Mouse (Mus musculus): ENCODE results near the gene 4930558K02Rik.

Gene 4930558K02Rik

GRCm38 (mm10) chr1:161979536-161979935 lies at the start of gene 4930558K02Rik:
TSS of gene 4930558K02Rik (minus strand) at chr1:161979636.
- DNase-seq (ENCODE audit: low spot score), result no peak

- no peak for DNase-seq (ENCODE audit: low spot score)
Measured at GRCm38 (mm10) chr1:162023681-162024270, 44.3 kb upstream of the 4930558K02Rik start.

- DNase-seq (ENCODE audit: low spot score), result no peak
Measured at GRCm38 (mm10) chr1:162020766-162021165, 41.3 kb upstream of the 4930558K02Rik start.

DNA sequence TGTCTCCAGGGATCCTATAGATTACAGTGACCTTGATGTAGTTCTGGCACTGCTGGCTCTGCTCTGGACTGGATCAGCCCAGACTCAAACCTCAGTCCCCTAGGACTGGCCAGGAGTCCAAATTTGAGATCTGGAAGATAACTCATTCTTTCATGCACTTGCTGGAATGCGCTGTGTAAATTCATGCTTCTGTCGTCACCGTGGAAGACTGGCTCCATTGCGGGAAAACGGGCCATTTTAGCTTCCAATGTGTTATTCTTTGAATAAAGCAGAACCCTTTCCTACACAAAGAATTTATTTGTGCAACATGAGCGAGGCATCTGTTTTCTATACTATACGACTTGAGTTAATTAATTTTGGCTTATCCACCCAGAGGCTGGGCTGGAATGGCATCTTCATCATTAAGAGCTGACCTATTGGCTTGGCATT lies 40.9 kb upstream of the 4930558K02Rik start:
- DNase-seq (ENCODE audit: low spot score), result no peak

GRCm38 (mm10) chr1:162018601-162018977 lies 39.2 kb upstream of the 4930558K02Rik start:
- DNase-seq (ENCODE audit: low spot score), result no peak

- no peak for DNase-seq (ENCODE audit: low spot score)
Measured at GRCm38 (mm10) chr1:162017975-162018600, 38.7 kb upstream of the 4930558K02Rik start.

- no peak for DNase-seq (ENCODE audit: low spot score)
Measured at GRCm38 (mm10) chr1:162016982-162017381, 37.5 kb upstream of the 4930558K02Rik start.

GRCm38 (mm10) chr1:162015247-162015862 lies 35.9 kb upstream of the 4930558K02Rik start:
- DNase-seq (ENCODE audit: low spot score), result no peak

DNA sequence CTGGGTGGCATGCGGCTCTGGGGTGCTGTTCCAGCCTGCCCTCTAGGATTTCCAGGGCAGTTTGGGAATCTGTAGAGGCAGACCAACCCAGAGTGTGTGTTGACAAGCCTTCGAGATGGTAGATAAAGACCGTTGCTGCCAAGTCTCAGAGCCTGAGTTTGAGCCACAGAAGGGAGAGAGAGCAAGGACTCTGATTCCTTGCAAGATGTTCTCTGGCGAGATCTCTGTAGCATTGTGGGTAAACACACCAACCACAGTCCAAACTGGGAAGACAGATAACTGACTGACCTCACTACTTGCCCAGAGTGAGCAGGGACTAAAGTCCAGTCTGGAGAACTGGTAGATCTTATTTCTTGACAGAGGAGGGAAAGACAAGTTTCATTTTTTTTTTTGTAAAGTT lies 34.1 kb upstream of the 4930558K02Rik start:
- DNase-seq (ENCODE audit: low spot score), result no peak

DNA sequence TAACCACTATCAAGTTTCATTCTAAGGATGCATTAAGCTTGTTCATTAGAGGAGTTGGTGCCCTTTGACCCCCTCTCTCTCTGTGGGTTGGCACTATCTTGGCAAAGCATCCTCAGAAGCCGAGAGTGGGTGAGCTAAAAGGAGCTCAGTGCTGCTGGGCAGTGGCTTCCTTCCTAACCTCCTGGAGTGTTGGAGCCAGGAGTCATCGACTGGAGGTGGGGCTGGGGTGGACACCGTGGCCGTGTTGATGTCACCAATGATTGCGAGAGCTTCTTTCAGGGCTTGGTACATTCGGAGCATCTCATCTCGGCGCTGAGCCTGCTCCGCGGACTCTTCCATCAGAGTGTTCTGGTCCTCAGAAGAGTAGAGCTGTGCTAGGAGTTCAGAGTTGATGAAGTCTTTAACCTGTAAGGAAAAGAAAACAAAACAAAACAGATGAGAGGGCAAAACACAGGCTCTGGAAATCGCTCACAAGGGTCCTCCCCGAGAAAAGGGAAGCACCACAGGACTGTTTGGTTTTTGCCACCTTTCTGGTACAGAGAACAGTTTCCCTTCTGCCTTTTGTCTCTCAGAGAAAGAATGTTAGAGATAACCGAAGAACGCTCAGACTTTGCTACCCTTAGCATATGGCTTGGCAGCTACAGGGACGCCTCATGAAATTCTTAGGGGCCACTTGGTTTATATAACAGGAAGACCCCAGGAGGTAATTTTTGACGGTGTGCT lies 32.2 kb upstream of the 4930558K02Rik start:
- DNase-seq (ENCODE audit: low spot score), result no peak

- no peak for DNase-seq (ENCODE audit: low spot score)
Measured at GRCm38 (mm10) chr1:162009086-162009485, 29.6 kb upstream of the 4930558K02Rik start.

GRCm38 (mm10) chr1:162008631-162009067 lies 29.2 kb upstream of the 4930558K02Rik start:
- DNase-seq (ENCODE audit: low spot score), result no peak

- no peak for DNase-seq (ENCODE audit: low spot score)
Measured at GRCm38 (mm10) chr1:162008208-162008607, 28.8 kb upstream of the 4930558K02Rik start.

DNA sequence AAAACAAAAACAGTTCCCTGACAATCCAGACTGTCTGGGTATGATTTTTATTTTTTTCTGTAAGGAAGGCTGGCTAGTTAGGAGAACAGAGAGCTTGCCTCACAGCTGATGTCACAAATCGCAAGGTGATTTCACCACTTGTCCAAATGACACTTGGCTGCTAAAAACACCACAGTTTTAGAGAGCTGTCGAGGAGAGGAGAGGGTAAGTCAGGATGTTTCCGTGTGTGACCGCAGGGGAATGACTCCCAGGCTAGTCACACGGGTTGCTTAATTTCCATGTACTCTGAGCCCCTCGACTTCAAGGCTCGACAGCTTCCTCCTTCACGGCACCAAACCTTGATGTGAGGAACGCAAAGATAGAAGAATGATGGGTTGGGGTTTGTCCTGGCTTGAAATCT lies 26.7 kb upstream of the 4930558K02Rik start:
- DNase-seq (ENCODE audit: low spot score), result no peak

GRCm38 (mm10) chr1:162004821-162005770 lies 25.7 kb upstream of the 4930558K02Rik start:
- no peak for DNase-seq (ENCODE audit: low spot score)

DNA sequence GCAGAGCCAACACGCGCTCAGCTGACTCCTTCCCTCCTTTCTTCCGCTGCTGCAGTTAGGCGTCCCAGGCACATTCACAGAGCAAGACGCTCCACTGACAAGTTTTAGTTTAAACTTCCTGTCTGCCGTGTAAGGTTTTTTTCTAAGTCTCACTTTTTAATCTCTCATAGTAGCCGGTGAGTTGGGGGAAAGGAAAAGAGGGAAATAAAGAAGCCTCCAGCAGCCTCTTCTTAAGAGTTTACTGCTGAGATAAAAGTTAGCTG lies 25.0 kb upstream of the 4930558K02Rik start:
- no peak for DNase-seq (ENCODE audit: low spot score)

DNA sequence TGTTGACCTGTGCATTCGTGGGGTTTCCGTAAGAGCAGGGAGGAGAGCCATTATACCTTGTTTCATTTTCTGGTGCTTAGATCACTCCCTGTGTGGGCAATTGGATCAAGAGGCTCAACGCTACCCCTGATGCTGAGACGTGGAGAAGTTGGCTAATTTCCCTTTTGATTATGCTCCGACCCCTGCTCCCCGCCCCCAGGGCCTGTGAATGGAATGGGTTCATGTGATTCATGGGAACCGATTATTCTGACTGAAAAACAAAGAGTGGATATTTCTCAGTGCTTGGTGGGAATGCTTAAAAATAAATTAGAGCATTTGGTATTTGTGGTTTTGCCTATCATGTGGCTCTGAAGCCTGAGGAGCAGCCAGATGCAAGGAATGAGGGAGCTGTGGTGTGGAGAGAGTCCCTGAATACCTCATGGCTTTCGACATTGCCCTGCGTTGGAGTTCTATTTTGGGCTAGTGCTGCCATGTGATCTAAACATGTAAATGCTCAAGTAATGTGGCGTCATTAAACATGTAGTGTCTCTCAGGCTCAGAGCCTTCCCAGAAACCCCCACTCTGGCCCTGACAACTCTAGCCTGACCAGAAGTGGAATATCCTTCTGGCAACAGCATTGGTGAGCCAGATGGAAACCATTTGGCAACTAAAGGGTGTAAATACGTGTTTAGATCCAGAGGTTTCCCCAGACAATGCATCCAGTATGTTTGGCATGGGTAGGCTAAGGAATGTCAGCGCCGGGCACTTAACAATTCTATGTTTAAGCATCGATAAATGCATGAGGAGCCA lies 24.5 kb upstream of the 4930558K02Rik start:
- DNase-seq (ENCODE audit: low spot score), result no peak

- DNase-seq (ENCODE audit: low spot score), result no peak
Measured at GRCm38 (mm10) chr1:162001328-162001727, 21.9 kb upstream of the 4930558K02Rik start.

DNA sequence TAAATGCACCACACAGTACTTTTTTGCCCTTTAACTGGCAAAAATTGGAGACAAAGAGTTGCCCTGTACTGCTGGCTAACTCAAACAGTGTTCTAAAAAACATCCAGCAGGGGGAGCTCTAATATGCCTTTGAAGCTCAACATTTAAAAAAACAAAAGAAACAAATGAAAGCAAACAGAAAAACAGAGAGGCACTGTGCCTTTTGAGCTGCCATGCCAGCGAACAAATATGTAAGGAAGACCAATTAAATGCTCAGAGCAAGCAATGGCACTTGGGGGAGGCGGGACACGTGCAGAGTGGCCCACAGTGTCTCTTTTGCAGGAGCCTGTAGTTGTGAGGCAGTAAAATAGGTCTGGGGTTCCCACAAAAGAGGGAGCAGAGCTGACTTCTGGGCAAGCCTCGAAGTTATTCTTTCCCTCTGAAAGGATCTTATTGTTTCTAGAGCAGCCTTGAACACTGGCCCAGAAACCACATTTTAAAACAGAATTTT lies 20.5 kb upstream of the 4930558K02Rik start:
- DNase-seq (ENCODE audit: low spot score), result no peak

DNA sequence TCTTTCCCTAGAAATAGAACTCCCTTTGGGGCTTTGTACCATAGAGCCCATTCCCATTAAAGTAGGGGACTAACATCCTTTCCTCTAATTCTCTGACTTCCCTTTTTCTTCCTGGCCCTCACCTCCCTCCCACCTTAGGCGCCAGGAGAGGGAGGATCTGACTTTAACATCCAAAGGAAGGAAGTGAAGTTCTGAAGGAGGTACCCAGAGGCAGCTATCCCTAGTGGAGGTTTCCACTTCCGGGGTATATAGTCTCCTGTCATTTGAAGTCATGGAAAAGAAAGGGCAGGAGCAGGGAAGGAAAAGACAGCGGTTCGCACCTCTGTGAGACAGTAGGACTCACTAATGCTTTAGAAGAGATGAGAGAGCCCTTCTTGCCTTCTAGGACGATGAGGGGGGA lies 19.9 kb upstream of the 4930558K02Rik start:
- DNase-seq (ENCODE audit: low spot score), result no peak

- no peak for DNase-seq (ENCODE audit: low spot score)
Measured at GRCm38 (mm10) chr1:161998781-161999180, 19.3 kb upstream of the 4930558K02Rik start.

All from spleen, adult 12 weeks (tissue).